Mouse (Mus musculus): ENCODE data around the gene Olfr1454. TPM values are rescaled to one million over a fixed set of nuclear protein-coding genes. Genes with fewer than 3 reads are reported as not detected.

Olfr1454 gene
- polyA plus RNA-seq (2012; rRNA removed): not detected in 2 replicates
- not detected in 2 replicates for polyA plus RNA-seq (2014; fragmentation: Nextera tagmentation; extraction: Ambion mirVana)

DNA sequence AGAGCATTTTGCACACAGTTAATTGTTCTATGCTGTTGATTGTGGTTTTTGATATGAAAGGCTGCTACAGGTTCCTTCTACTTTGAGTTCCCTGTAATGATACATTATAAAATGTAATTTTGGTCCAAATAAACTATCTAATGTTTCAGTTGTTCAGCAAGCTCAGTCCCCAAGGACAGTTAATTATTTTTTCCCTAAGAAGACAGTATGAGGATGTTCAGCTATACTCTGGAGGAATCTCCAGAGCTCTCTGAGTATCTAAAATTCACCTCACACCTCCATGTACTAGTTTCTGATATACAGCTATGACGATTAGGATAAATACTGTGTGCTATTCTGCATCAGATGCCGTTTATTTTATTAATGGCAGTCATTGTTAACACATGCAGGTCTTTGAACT is at the start of gene Olfr1454:
TSS of gene Olfr1454 (plus strand) at position 301 of the 400 bp plus-strand sequence.
- DNase-seq (ENCODE audit: low read depth in 3 of 3, low spot score in 3 of 3): no peak
- H3K4me2 ChIP-seq (ENCODE audit: low read depth): no peak within 1 kb of the TSS
- no peak for TF ChIP-seq CTCF (IDR thresholded peaks at IDR 0.05; ENCODE audit: low read depth)
- TF ChIP-seq EP300 (IDR thresholded peaks at IDR 0.05; ENCODE audit: low read depth): no peak
- H3K27me3 ChIP-seq (ENCODE audit: control insufficient read depth, insufficient read depth, low read length): no peaks in the 10 kb centered on the region
- H3K9me3 ChIP-seq (ENCODE audit: control insufficient read depth, low read length): no peaks in the 10 kb centered on the region
- no peaks in the 10 kb centered on the region for H3K36me3 ChIP-seq (replicated peaks; ENCODE audit: control insufficient read depth, insufficient read depth, low read depth)
- WGBS (ENCODE audit: insufficient replicate concordance): 53% methylated on average over 2 of the region's 2 CpGs
- ATAC-seq (ENCODE audit: insufficient read depth): no peak
- no peak within 1 kb of the TSS for H3K4me3 ChIP-seq (ENCODE audit: insufficient read depth in 1 of 2, low read depth in 2 of 2, low read length in 2 of 2)
- H3K4me1 ChIP-seq (replicated peaks; ENCODE audit: control insufficient read depth in 2 of 2, insufficient read depth in 2 of 2, low read length in 1 of 2): no peaks in the 10 kb centered on the region
- H3K27ac ChIP-seq: no peak within 1 kb of the TSS
- H3K9ac ChIP-seq (replicated peaks): no peak within 1 kb of the TSS

DNA sequence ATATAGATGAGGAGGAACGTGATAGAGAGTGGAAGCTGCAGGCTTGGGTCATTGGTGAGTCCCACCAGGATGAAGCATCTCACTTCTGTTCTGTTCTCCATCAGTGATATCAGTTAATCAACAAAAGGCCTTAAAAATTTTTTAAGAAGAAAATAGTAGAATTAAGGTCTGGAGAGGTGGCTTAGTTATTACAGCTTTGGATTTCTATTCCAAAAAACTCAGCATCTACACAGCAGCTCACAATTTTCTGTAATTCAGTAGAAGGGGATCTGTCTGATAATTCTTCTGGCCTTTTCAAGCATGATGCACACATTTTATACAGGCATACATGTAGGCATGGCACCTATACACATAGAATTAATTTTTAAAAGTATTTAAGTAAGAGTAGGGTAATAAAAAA is 32.2 kb upstream of the Olfr1454 start, which contains the start of gene Olfr1453:
TSS of gene Olfr1453 (minus strand) at position 101 of the 400 bp plus-strand sequence.
- TF ChIP-seq CTCF (IDR thresholded peaks at IDR 0.05; ENCODE audit: low read depth) (no peak), EP300 (IDR thresholded peaks at IDR 0.05; ENCODE audit: low read depth) (no peak)
- no peak for ATAC-seq (ENCODE audit: insufficient read depth)
- 27% methylated on average over 1 of the region's 1 CpGs for WGBS (ENCODE audit: insufficient replicate concordance)

DNA sequence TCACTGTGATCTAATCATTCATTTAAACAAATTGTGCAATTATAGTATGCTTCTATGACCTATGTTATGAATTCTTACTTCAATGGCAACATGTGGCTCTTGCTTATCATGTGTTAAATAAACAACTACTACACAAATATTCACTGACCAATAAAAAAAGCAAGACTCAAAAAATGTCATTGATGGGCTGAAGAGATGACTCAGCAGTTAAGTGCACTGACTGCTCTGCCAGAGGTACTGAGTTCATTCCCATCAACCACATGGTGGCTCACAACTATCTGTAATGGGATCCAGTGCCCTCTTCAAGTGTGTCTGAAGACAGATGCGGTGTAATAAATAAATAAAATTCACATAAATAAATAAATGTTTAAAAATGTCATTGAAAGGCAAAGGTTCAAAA is 33.5 kb downstream of the Olfr1454 start:
- no peaks in the 10 kb centered on the region for H3K36me3 ChIP-seq (replicated peaks; ENCODE audit: control insufficient read depth, insufficient read depth, low read depth)
- H3K4me1 ChIP-seq (replicated peaks; ENCODE audit: control insufficient read depth in 2 of 2, insufficient read depth in 2 of 2, low read length in 1 of 2): no peaks in the 10 kb centered on the region
- H3K4me3 ChIP-seq (ENCODE audit: insufficient read depth in 1 of 2, low read depth in 2 of 2, low read length in 2 of 2): no peak overlapping the region
- no peak for ATAC-seq (ENCODE audit: insufficient read depth)
- TF ChIP-seq CTCF (IDR thresholded peaks at IDR 0.05; ENCODE audit: low read depth): no peak
- no peak for TF ChIP-seq EP300 (IDR thresholded peaks at IDR 0.05; ENCODE audit: low read depth)
- H3K27ac ChIP-seq: no peak overlapping the region
- no peaks in the 10 kb centered on the region for H3K27me3 ChIP-seq (ENCODE audit: control insufficient read depth, insufficient read depth, low read length)
- H3K9ac ChIP-seq (replicated peaks): no peak overlapping the region
- 36% methylated on average over 1 of the region's 1 CpGs for whole genome bisulfite sequencing (ENCODE audit: insufficient replicate concordance)
- DNase-seq (ENCODE audit: low read depth in 3 of 3, low spot score in 3 of 3): no peak
- H3K4me2 ChIP-seq (ENCODE audit: low read depth): no peak overlapping the region
- no peaks in the 10 kb centered on the region for H3K9me3 ChIP-seq (ENCODE audit: control insufficient read depth, low read length)

More for the DNA sequence above, 32.2 kb upstream of the Olfr1454 start, which contains the start of gene Olfr1453:
- Histone ChIP-seq H3K27me3 (ENCODE audit: control insufficient read depth, insufficient read depth, low read length) (no peaks in the 10 kb centered on the region), H3K4me1 (replicated peaks; ENCODE audit: control insufficient read depth in 2 of 2, insufficient read depth in 2 of 2, low read length in 1 of 2) (no peaks in the 10 kb centered on the region), H3K4me2 (ENCODE audit: low read depth) (no peak within 1 kb of the TSS), H3K27ac (no peak within 1 kb of the TSS), H3K36me3 (replicated peaks; ENCODE audit: control insufficient read depth, insufficient read depth, low read depth) (no peaks in the 10 kb centered on the region), H3K9ac (replicated peaks) (no peak within 1 kb of the TSS), H3K9me3 (ENCODE audit: control insufficient read depth, low read length) (no peaks in the 10 kb centered on the region), H3K4me3 (ENCODE audit: insufficient read depth in 1 of 2, low read depth in 2 of 2, low read length in 2 of 2) (no peak within 1 kb of the TSS)
- no peak for DNase-seq (ENCODE audit: low read depth in 3 of 3, low spot score in 3 of 3)

DNA sequence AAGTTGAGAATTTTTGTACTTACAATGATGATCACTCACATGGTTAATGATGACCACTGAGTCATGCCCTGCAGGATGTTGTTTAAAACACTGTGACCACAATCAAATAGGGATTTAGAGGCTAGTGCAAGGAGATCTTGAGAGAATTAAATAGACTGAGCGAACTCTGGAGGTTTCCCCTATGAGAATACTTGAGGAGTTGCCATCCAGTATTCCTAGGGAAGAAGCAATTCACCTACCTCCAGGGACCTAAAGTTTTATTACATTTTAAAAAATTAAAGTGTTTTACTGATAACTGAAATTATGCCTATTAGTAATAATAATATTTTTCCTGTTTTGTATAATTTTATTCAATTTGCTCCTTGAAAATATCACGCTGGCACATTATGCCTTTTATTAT is 37.4 kb downstream of the Olfr1454 start, which contains the start of gene Olfr1457:
TSS of gene Olfr1457 (minus strand) at position 101 of the 400 bp plus-strand sequence.
- ATAC-seq (ENCODE audit: insufficient read depth): no peak
- Histone ChIP-seq H3K36me3 (replicated peaks; ENCODE audit: control insufficient read depth, insufficient read depth, low read depth) (no peaks in the 10 kb centered on the region), H3K9me3 (ENCODE audit: control insufficient read depth, low read length) (no peaks in the 10 kb centered on the region), H3K4me3 (ENCODE audit: insufficient read depth in 1 of 2, low read depth in 2 of 2, low read length in 2 of 2) (no peak within 1 kb of the TSS), H3K9ac (replicated peaks) (no peak within 1 kb of the TSS), H3K4me2 (ENCODE audit: low read depth) (no peak within 1 kb of the TSS), H3K27me3 (ENCODE audit: control insufficient read depth, insufficient read depth, low read length) (no peaks in the 10 kb centered on the region), H3K4me1 (replicated peaks; ENCODE audit: control insufficient read depth in 2 of 2, insufficient read depth in 2 of 2, low read length in 1 of 2) (no peaks in the 10 kb centered on the region), H3K27ac (no peak within 1 kb of the TSS)
- WGBS (ENCODE audit: insufficient replicate concordance): 56% methylated on average over 2 of the region's 2 CpGs
- TF ChIP-seq EP300 (IDR thresholded peaks at IDR 0.05; ENCODE audit: low read depth) (no peak), CTCF (IDR thresholded peaks at IDR 0.05; ENCODE audit: low read depth) (no peak)
- DNase-seq (ENCODE audit: low read depth in 3 of 3, low spot score in 3 of 3): no peak

DNA sequence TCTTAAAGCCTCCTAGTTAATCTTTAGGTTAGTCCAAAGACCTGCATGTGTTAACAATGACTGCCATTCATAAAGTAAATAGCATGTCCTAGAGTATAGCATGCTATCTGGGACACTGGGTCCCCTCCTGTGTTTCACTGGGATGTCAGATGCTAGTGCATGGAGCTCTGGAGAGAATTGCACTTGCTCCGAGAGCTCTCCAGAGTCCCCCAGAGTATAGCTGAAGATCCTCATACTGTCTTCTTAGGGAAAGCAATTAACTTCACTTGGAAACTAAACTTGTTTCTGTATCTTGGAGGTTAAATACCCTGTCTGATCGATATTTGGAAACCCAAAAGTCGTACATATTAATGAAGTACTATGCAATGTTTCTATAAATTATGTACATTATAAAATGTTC is 46.3 kb downstream of the Olfr1454 start, which contains the start of gene Olfr1458:
TSS of gene Olfr1458 (minus strand) at position 101 of the 400 bp plus-strand sequence.
- 57% methylated on average over 3 of the region's 3 CpGs for WGBS (ENCODE audit: insufficient replicate concordance)
- no peak for TF ChIP-seq EP300 (IDR thresholded peaks at IDR 0.05; ENCODE audit: low read depth)
- TF ChIP-seq CTCF (IDR thresholded peaks at IDR 0.05; ENCODE audit: low read depth): no peak
- Histone ChIP-seq H3K27ac (no peak within 1 kb of the TSS), H3K4me1 (replicated peaks; ENCODE audit: control insufficient read depth in 2 of 2, insufficient read depth in 2 of 2, low read length in 1 of 2) (no peaks in the 10 kb centered on the region), H3K9ac (replicated peaks) (no peak within 1 kb of the TSS), H3K9me3 (ENCODE audit: control insufficient read depth, low read length) (no peaks in the 10 kb centered on the region), H3K4me3 (ENCODE audit: insufficient read depth in 1 of 2, low read depth in 2 of 2, low read length in 2 of 2) (no peak within 1 kb of the TSS), H3K4me2 (ENCODE audit: low read depth) (no peak within 1 kb of the TSS), H3K27me3 (ENCODE audit: control insufficient read depth, insufficient read depth, low read length) (no peaks in the 10 kb centered on the region), H3K36me3 (replicated peaks; ENCODE audit: control insufficient read depth, insufficient read depth, low read depth) (no peaks in the 10 kb centered on the region)
- ATAC-seq (ENCODE audit: insufficient read depth) (no peak), DNase-seq (ENCODE audit: low read depth in 3 of 3, low spot score in 3 of 3) (no peak)

Other genes with a start within 250 kb of the Olfr1454 start
- not detected in 2 replicates for gene Gm5244, start 213.9 kb upstream of the Olfr1454 start, polyA plus RNA-seq (2012; rRNA removed)
- gene Gm5244, start 213.9 kb upstream of the Olfr1454 start, polyA plus RNA-seq (2014; fragmentation: Nextera tagmentation; extraction: Ambion mirVana): not detected in 2 replicates
- gene Olfr1444, start 203.3 kb upstream of the Olfr1454 start, polyA plus RNA-seq (2012; rRNA removed): not detected in 2 replicates
- not detected in 2 replicates for gene Olfr1444, start 203.3 kb upstream of the Olfr1454 start, polyA plus RNA-seq (2014; fragmentation: Nextera tagmentation; extraction: Ambion mirVana)
- not detected in 2 replicates for gene Olfr1445, start 176.8 kb upstream of the Olfr1454 start, polyA plus RNA-seq (2012; rRNA removed)
- not detected in 2 replicates for gene Olfr1445, start 176.8 kb upstream of the Olfr1454 start, polyA plus RNA-seq (2014; fragmentation: Nextera tagmentation; extraction: Ambion mirVana)
- not detected in 2 replicates for gene Olfr1446, start 167.1 kb upstream of the Olfr1454 start, polyA plus RNA-seq (2012; rRNA removed)
- not detected in 2 replicates for gene Olfr1446, start 167.1 kb upstream of the Olfr1454 start, polyA plus RNA-seq (2014; fragmentation: Nextera tagmentation; extraction: Ambion mirVana)
- gene Olfr1447, start 156.9 kb upstream of the Olfr1454 start, polyA plus RNA-seq (2012; rRNA removed): not detected in 2 replicates
- gene Olfr1447, start 156.9 kb upstream of the Olfr1454 start, polyA plus RNA-seq (2014; fragmentation: Nextera tagmentation; extraction: Ambion mirVana): not detected in 2 replicates
- gene Olfr1448, start 136.2 kb upstream of the Olfr1454 start, polyA plus RNA-seq (2012; rRNA removed): not detected in 2 replicates
- not detected in 2 replicates for gene Olfr1448, start 136.2 kb upstream of the Olfr1454 start, polyA plus RNA-seq (2014; fragmentation: Nextera tagmentation; extraction: Ambion mirVana)
- not detected in 2 replicates for gene Olfr1449, start 129.8 kb upstream of the Olfr1454 start, polyA plus RNA-seq (2012; rRNA removed)
- not detected in 2 replicates for gene Olfr1449, start 129.8 kb upstream of the Olfr1454 start, polyA plus RNA-seq (2014; fragmentation: Nextera tagmentation; extraction: Ambion mirVana)
- not detected in 2 replicates for gene Olfr1450, start 110.4 kb upstream of the Olfr1454 start, polyA plus RNA-seq (2012; rRNA removed)
- not detected in 2 replicates for gene Olfr1450, start 110.4 kb upstream of the Olfr1454 start, polyA plus RNA-seq (2014; fragmentation: Nextera tagmentation; extraction: Ambion mirVana)
- gene Olfr1451, start 65.6 kb upstream of the Olfr1454 start, polyA plus RNA-seq (2012; rRNA removed): not detected in 2 replicates
- not detected in 2 replicates for gene Olfr1451, start 65.6 kb upstream of the Olfr1454 start, polyA plus RNA-seq (2014; fragmentation: Nextera tagmentation; extraction: Ambion mirVana)
- gene Olfr1453, start 32.3 kb upstream of the Olfr1454 start, polyA plus RNA-seq (2012; rRNA removed): not detected in 2 replicates
- gene Olfr1453, start 32.3 kb upstream of the Olfr1454 start, polyA plus RNA-seq (2014; fragmentation: Nextera tagmentation; extraction: Ambion mirVana): not detected in 2 replicates
- gene Olfr1457, start 37.3 kb downstream of the Olfr1454 start, polyA plus RNA-seq (2012; rRNA removed): not detected in 2 replicates
- gene Olfr1457, start 37.3 kb downstream of the Olfr1454 start, polyA plus RNA-seq (2014; fragmentation: Nextera tagmentation; extraction: Ambion mirVana): not detected in 2 replicates
- gene Olfr1458, start 46.2 kb downstream of the Olfr1454 start, polyA plus RNA-seq (2012; rRNA removed): not detected in 2 replicates
- not detected in 2 replicates for gene Olfr1458, start 46.2 kb downstream of the Olfr1454 start, polyA plus RNA-seq (2014; fragmentation: Nextera tagmentation; extraction: Ambion mirVana)
- gene Olfr1459, start 88.9 kb downstream of the Olfr1454 start, polyA plus RNA-seq (2012; rRNA removed): not detected in 2 replicates
- gene Olfr1459, start 88.9 kb downstream of the Olfr1454 start, polyA plus RNA-seq (2014; fragmentation: Nextera tagmentation; extraction: Ambion mirVana): not detected in 2 replicates
- gene Olfr1461, start 102.4 kb downstream of the Olfr1454 start, polyA plus RNA-seq (2012; rRNA removed): not detected in 2 replicates
- gene Olfr1461, start 102.4 kb downstream of the Olfr1454 start, polyA plus RNA-seq (2014; fragmentation: Nextera tagmentation; extraction: Ambion mirVana): not detected in 2 replicates
- gene Olfr1462, start 125.1 kb downstream of the Olfr1454 start, polyA plus RNA-seq (2012; rRNA removed): not detected in 2 replicates
- not detected in 2 replicates for gene Olfr1462, start 125.1 kb downstream of the Olfr1454 start, polyA plus RNA-seq (2014; fragmentation: Nextera tagmentation; extraction: Ambion mirVana)
- not detected in 2 replicates for gene Olfr1463, start 170.7 kb downstream of the Olfr1454 start, polyA plus RNA-seq (2012; rRNA removed)
- gene Olfr1463, start 170.7 kb downstream of the Olfr1454 start, polyA plus RNA-seq (2014; fragmentation: Nextera tagmentation; extraction: Ambion mirVana): not detected in 2 replicates

Data from liver, embryonic 14.5 days (tissue).